Mouse (Mus musculus) stomach, embryonic 15.5 days (tissue): ENCODE results near the gene Rabepk. TPM values are rescaled to one million over a fixed set of nuclear protein-coding genes. Genes with fewer than 3 reads are reported as not detected.
"Not testable (repeated sequence)": the region's sequence is repeated elsewhere in the genome, so short reads cannot be mapped to it uniquely, and the experiment has no call there.

ENCODE experiments used
- ATAC-seq: fragments of 200-750 bp; cut with Nextera tagmentation; 2 replicates; pipeline ENCODE4 v1.8.0; 2017; ENCODE audit warnings: low read depth, moderate number of reproducible peaks, moderate TSS enrichment; ENCODE audit not compliant: insufficient read depth, low FRiP score
- H3K27ac ChIP-seq: fragments of 300-500 bp; sonication (generic); 2 replicates; pipeline ENCODE4 v1.5.1; 2015; ENCODE audit warnings: mild to moderate bottlenecking, inconsistent platforms
- H3K27me3 ChIP-seq: fragments of 300-500 bp; sonication (generic); replicated peaks from 2 replicates; pipeline ENCODE4 v1.6.1; 2015; ENCODE audit warnings: inconsistent platforms
- H3K36me3 ChIP-seq: fragments of 300-500 bp; sonication (generic); 2 replicates; pipeline ENCODE4 v1.6.1; 2015; ENCODE audit warnings: inconsistent platforms
- H3K4me1 ChIP-seq: fragments of 300-500 bp; sonication (generic); 2 replicates; pipeline ENCODE4 v1.6.1; 2015; ENCODE audit warnings: inconsistent platforms
- H3K4me2 ChIP-seq: fragments of 300-500 bp; sonication (generic); 2 replicates; pipeline ENCODE4 v1.6.1; 2015; ENCODE audit warnings: mild to moderate bottlenecking, inconsistent platforms
- H3K4me3 ChIP-seq: fragments of 300-500 bp; sonication (generic); replicated peaks from 2 replicates; pipeline ENCODE4 v1.5.1; 2015; ENCODE audit warnings: inconsistent platforms
- H3K9ac ChIP-seq: fragments of 300-500 bp; sonication (generic); 2 replicates; pipeline ENCODE4 v1.6.1; 2015; ENCODE audit warnings: inconsistent platforms
- H3K9me3 ChIP-seq: fragments of 300-500 bp; sonication (generic); 2 replicates; pipeline ENCODE4 v1.6.1; 2016; ENCODE audit warnings: inconsistent platforms
- WGBS: fragments of 180-500 bp; shearing (Covaris S2); methylation state at CpG from one replicate; pipeline ENCODE4 v1.1.7; 2015; 5-methylcytosine and 5-hydroxymethylcytosine counted together
- polyA plus RNA-seq: library from polyadenylated mRNA; unstranded; fragments of >200 nt; fragmentation: Nextera tagmentation; extraction: Ambion mirVana; gene quantifications from 2 replicates; pipeline ENCODE4 v1.2.1, GENCODE M21; 2015

Gene Rabepk
- polyA plus RNA-seq, 1 experiment from 2014 or later = 43.9 TPM

GRCm38 (mm10) chr2:34802565-34803245 is 3.0 kb upstream of the Rabepk start:
- H3K9me3 ChIP-seq, H3K27me3 ChIP-seq, H3K36me3 ChIP-seq: not testable (repeated sequence)
- H3K4me2 ChIP-seq = peak overlapping the region; percentile 61
- peaks cover 16% of the 10 kb centered on the region for H3K4me1 ChIP-seq
- H3K4me3 ChIP-seq = peak overlapping the region; percentile 78
- ATAC-seq = peak; percentile 32
- H3K27ac ChIP-seq = peak overlapping the region; percentile 87
- H3K9ac ChIP-seq = peak overlapping the region; percentile 86
- WGBS = under 1% methylated on average over 32 of the region's 32 CpGs

- Histone ChIP-seq H3K4me2 (peak overlapping the region; percentile 61), H3K4me1 (peaks cover 16% of the 10 kb centered on the region), H3K27ac (peak overlapping the region; percentile 87), H3K9me3 (no peaks in the 10 kb centered on the region), H3K27me3 (no peaks in the 10 kb centered on the region), H3K4me3 (peak overlapping the region; percentile 78), H3K36me3 (no peaks in the 10 kb centered on the region), H3K9ac (peak overlapping the region; percentile 86)
- ATAC-seq = peak; percentile 95
- 5% methylated on average over 39 of the region's 39 CpGs for WGBS
Observed at GRCm38 (mm10) chr2:34801516-34802482, 2.1 kb upstream of the Rabepk start.

GRCm38 (mm10) chr2:34800371-34800770 is 659 bp upstream of the Rabepk start:
- no peaks in the 10 kb centered on the region for H3K9me3 ChIP-seq
- peak overlapping the region; percentile 76 for H3K4me2 ChIP-seq
- peak overlapping the region; percentile 80 for H3K27ac ChIP-seq
- H3K4me3 ChIP-seq = peak overlapping the region; percentile 81; the same call in 1 of the 2 replicates
- H3K36me3 ChIP-seq = no peaks in the 10 kb centered on the region
- H3K4me1 ChIP-seq = peaks cover 16% of the 10 kb centered on the region
- ATAC-seq = no peak
- no peaks in the 10 kb centered on the region for H3K27me3 ChIP-seq
- no peak overlapping the region for H3K9ac ChIP-seq
- 78% methylated on average over 7 of the region's 7 CpGs for WGBS

GRCm38 (mm10) chr2:34795426-34795825 is 4.3 kb downstream of the Rabepk start:
- Histone ChIP-seq H3K27ac (no peak overlapping the region), H3K27me3 (no peaks in the 10 kb centered on the region), H3K9me3 (no peaks in the 10 kb centered on the region), H3K36me3 (0 out of 2 replicates have a peak, but pooled peaks cover 6% of the 10 kb centered on the region), H3K4me1 (peaks cover 5% of the 10 kb centered on the region; the same call in 1 of the 2 replicates), H3K9ac (no peak overlapping the region), H3K4me2 (no peak overlapping the region), H3K4me3 (no peak overlapping the region)
- 88% methylated on average over 7 of the region's 7 CpGs for WGBS
- ATAC-seq = no peak

- H3K27ac ChIP-seq = no peak overlapping the region
- no peaks in the 10 kb centered on the region for H3K9me3 ChIP-seq
- 92% methylated on average over 2 of the region's 2 CpGs for WGBS
- no peak overlapping the region for H3K4me2 ChIP-seq
- no peak overlapping the region for H3K9ac ChIP-seq
- ATAC-seq = no peak
- peaks cover 5% of the 10 kb centered on the region; the same call in 1 of the 2 replicates for H3K4me1 ChIP-seq
- H3K36me3 ChIP-seq = 0 out of 2 replicates have a peak, but pooled peaks cover 6% of the 10 kb centered on the region
- no peaks in the 10 kb centered on the region for H3K27me3 ChIP-seq
- H3K4me3 ChIP-seq = no peak overlapping the region
Observed at GRCm38 (mm10) chr2:34794511-34794910, 5.2 kb downstream of the Rabepk start.

- H3K9ac ChIP-seq, H3K9me3 ChIP-seq, H3K4me1 ChIP-seq, ATAC-seq, H3K36me3 ChIP-seq, H3K27me3 ChIP-seq, H3K4me3 ChIP-seq, H3K27ac ChIP-seq, H3K4me2 ChIP-seq: not testable (repeated sequence)
- 94% methylated on average over 2 of the region's 2 CpGs for WGBS
Observed at GRCm38 (mm10) chr2:34792543-34792942, 7.2 kb downstream of the Rabepk start.

GRCm38 (mm10) chr2:34790282-34790681 is 9.4 kb downstream of the Rabepk start:
- 86% methylated on average over 8 of the region's 8 CpGs for WGBS
- no peak for ATAC-seq
- no peaks in the 10 kb centered on the region for H3K27me3 ChIP-seq

GRCm38 (mm10) chr2:34784085-34784484 is 15.6 kb downstream of the Rabepk start:
- Histone ChIP-seq H3K27me3 (no peaks in the 10 kb centered on the region), H3K9ac (no peak overlapping the region), H3K9me3 (no peaks in the 10 kb centered on the region), H3K4me2 (no peak overlapping the region), H3K4me1 (no peaks in the 10 kb centered on the region), H3K4me3 (no peak overlapping the region), H3K36me3 (peaks cover 31% of the 10 kb centered on the region), H3K27ac (no peak overlapping the region)
- no peak for ATAC-seq
- WGBS = 87% methylated on average over 2 of the region's 2 CpGs

More at GRCm38 (mm10) chr2:34790282-34790681, 9.4 kb downstream of the Rabepk start:
- H3K4me3 ChIP-seq = no peak overlapping the region
- no peak overlapping the region for H3K27ac ChIP-seq
- H3K36me3 ChIP-seq = peaks cover 11% of the 10 kb centered on the region; the same call in 1 of the 2 replicates
- no peaks in the 10 kb centered on the region for H3K9me3 ChIP-seq
- no peaks in the 10 kb centered on the region for H3K4me1 ChIP-seq
- no peak overlapping the region for H3K4me2 ChIP-seq
- no peak overlapping the region for H3K9ac ChIP-seq

- peak; percentile 92 for ATAC-seq
- no peaks in the 10 kb centered on the region for H3K27me3 ChIP-seq
- H3K9me3 ChIP-seq = no peaks in the 10 kb centered on the region
- H3K36me3 ChIP-seq = peaks cover 31% of the 10 kb centered on the region
- H3K4me3 ChIP-seq = no peak overlapping the region
- H3K4me2 ChIP-seq = no peak overlapping the region
- no peaks in the 10 kb centered on the region for H3K4me1 ChIP-seq
- no peak overlapping the region for H3K27ac ChIP-seq
- no peak overlapping the region for H3K9ac ChIP-seq
- WGBS = 83% methylated on average over 14 of the region's 14 CpGs
Observed at GRCm38 (mm10) chr2:34783064-34784020, 16.4 kb downstream of the Rabepk start.

- ATAC-seq = no peak
- Histone ChIP-seq H3K9me3 (no peaks in the 10 kb centered on the region), H3K4me2 (peak overlapping the region; percentile 42; the same call in 1 of the 2 replicates), H3K4me3 (no peak overlapping the region), H3K27ac (no peak overlapping the region), H3K27me3 (no peaks in the 10 kb centered on the region), H3K9ac (no peak overlapping the region), H3K36me3 (peaks cover 52% of the 10 kb centered on the region), H3K4me1 (peaks cover 23% of the 10 kb centered on the region)
- WGBS = 53% methylated on average over 1 of the region's 1 CpGs
Observed at GRCm38 (mm10) chr2:34777237-34777868, 22.4 kb downstream of the Rabepk start.

- Histone ChIP-seq H3K27ac (no peak overlapping the region), H3K9me3 (no peaks in the 10 kb centered on the region), H3K9ac (peak overlapping the region; percentile 10; the same call in 1 of the 2 replicates), H3K36me3 (peaks cover 43% of the 10 kb centered on the region), H3K4me2 (peak overlapping the region; percentile 56), H3K27me3 (no peaks in the 10 kb centered on the region), H3K4me1 (peaks cover 27% of the 10 kb centered on the region), H3K4me3 (peak overlapping the region; percentile 81)
- 89% methylated on average over 6 of the region's 6 CpGs for WGBS
- ATAC-seq = no peak
Observed at GRCm38 (mm10) chr2:34774493-34774892, 25.2 kb downstream of the Rabepk start.
